Mouse (Mus musculus) left cerebral cortex, adult 6 months (tissue): ENCODE data around the gene 9930022D16Rik. TPM values are rescaled to one million over a fixed set of nuclear protein-coding genes. Genes with fewer than 3 reads are reported as not detected.

Source experiments
- long read RNA-seq, 2 experiments: library from polyadenylated mRNA; unstranded; transcript quantifications; one replicate each; pipeline ENCODE4 v2.0.0; 2019 to 2020
- polyA plus RNA-seq: library from polyadenylated mRNA; unstranded; fragments of <200 nt; fragmentation: Nextera tagmentation; gene quantifications from 2 replicates; pipeline ENCODE4 v1.2.3, GENCODE M21; 2021

The 9930022D16Rik gene
- polyA plus RNA-seq, result not detected in 2 replicates
- long read RNA-seq, experiment 1, result 0 reads
- long read RNA-seq, experiment 2, result 0 reads

GRCm38 (mm10) chr11:109413617-109414016 is at the start of gene 9930022D16Rik:
TSS of gene 9930022D16Rik (plus strand) at chr11:109413917.

GRCm38 (mm10) chr11:109425392-109426271 is 11.9 kb downstream of the 9930022D16Rik start, which contains the start of gene Amz2:
TSS of gene Amz2 (plus strand) at chr11:109425946.

Other genes with a start within 250 kb of the 9930022D16Rik start
- gene Rgs9, start 115.8 kb upstream of the 9930022D16Rik start, polyA plus RNA-seq, result 28.5 and 35.3 TPM in 2 replicates
- gene Gna13, start 51.1 kb upstream of the 9930022D16Rik start, polyA plus RNA-seq, result 19.4 and 30.2 TPM in 2 replicates
- 23.4 and 33.9 TPM in 2 replicates for gene Amz2, start 12.0 kb downstream of the 9930022D16Rik start, polyA plus RNA-seq
- gene Arsg, start 59.5 kb downstream of the 9930022D16Rik start, polyA plus RNA-seq, result 15.2 and 16.0 TPM in 2 replicates
- gene Slc16a6, start 59.7 kb downstream of the 9930022D16Rik start, polyA plus RNA-seq, result 5.2 and 6.3 TPM in 2 replicates
- 18.0 and 22.8 TPM in 2 replicates for gene Wipi1, start 198.1 kb downstream of the 9930022D16Rik start, polyA plus RNA-seq
- gene Prkar1a, start 235.5 kb downstream of the 9930022D16Rik start, polyA plus RNA-seq, result 343 and 402 TPM in 2 replicates